Mouse (Mus musculus): ENCODE results near the gene Cox17. TPM values are rescaled to one million over a fixed set of nuclear protein-coding genes. Genes with fewer than 3 reads are reported as not detected.

Gene Cox17
- polyA plus RNA-seq, 1 experiment from 2014 or later, result 147 TPM

Other genes with a start within 250 kb of the Cox17 start
- not detected in 2 replicates for gene Nr1i2, start 52.2 kb upstream of the Cox17 start, polyA plus RNA-seq (2015; fragmentation: Nextera tagmentation; extraction: Ambion mirVana)
- 0.61 and 1.4 TPM in 2 replicates for gene Maats1, start 4.8 kb upstream of the Cox17 start, polyA plus RNA-seq (2015; fragmentation: Nextera tagmentation; extraction: Ambion mirVana)
- not detected in 2 replicates for gene Gm21987, start within 50 bp of the Cox17 start, polyA plus RNA-seq (2015; fragmentation: Nextera tagmentation; extraction: Ambion mirVana)
- 0.23 and 0.29 TPM in 2 replicates for gene Popdc2, start 15.2 kb downstream of the Cox17 start, polyA plus RNA-seq (2015; fragmentation: Nextera tagmentation; extraction: Ambion mirVana)
- gene Pla1a, start 86.2 kb downstream of the Cox17 start, polyA plus RNA-seq (2015; fragmentation: Nextera tagmentation; extraction: Ambion mirVana), result 0.25 and 0.45 TPM in 2 replicates
- 145 and 153 TPM in 2 replicates for gene Adprh, start 105.7 kb downstream of the Cox17 start, polyA plus RNA-seq (2015; fragmentation: Nextera tagmentation; extraction: Ambion mirVana)
- gene Cd80, start 108.6 kb downstream of the Cox17 start, polyA plus RNA-seq (2015; fragmentation: Nextera tagmentation; extraction: Ambion mirVana), result 0.56 and 0.63 TPM in 2 replicates
- gene Timmdc1, start 175.7 kb downstream of the Cox17 start, polyA plus RNA-seq (2015; fragmentation: Nextera tagmentation; extraction: Ambion mirVana), result 39.9 and 41.9 TPM in 2 replicates
- 63.0 and 74.8 TPM in 2 replicates for gene Poglut1, start 203.3 kb downstream of the Cox17 start, polyA plus RNA-seq (2015; fragmentation: Nextera tagmentation; extraction: Ambion mirVana)
- gene Tmem39a, start 211.7 kb downstream of the Cox17 start, polyA plus RNA-seq (2015; fragmentation: Nextera tagmentation; extraction: Ambion mirVana), result 42.9 and 57.3 TPM in 2 replicates